Mouse (Mus musculus) lung, postnatal 10 days (tissue): ENCODE measurements around the gene Rmdn2.

Experiments
- DNase-seq: peaks from one replicate; pipeline ENCODE4 v3.0.0; 2021

Rmdn2 gene

GRCm38 (mm10) chr17:79709718-79710117 is 98.1 kb downstream of the Rmdn2 start:
- no peak for DNase-seq

DNA sequence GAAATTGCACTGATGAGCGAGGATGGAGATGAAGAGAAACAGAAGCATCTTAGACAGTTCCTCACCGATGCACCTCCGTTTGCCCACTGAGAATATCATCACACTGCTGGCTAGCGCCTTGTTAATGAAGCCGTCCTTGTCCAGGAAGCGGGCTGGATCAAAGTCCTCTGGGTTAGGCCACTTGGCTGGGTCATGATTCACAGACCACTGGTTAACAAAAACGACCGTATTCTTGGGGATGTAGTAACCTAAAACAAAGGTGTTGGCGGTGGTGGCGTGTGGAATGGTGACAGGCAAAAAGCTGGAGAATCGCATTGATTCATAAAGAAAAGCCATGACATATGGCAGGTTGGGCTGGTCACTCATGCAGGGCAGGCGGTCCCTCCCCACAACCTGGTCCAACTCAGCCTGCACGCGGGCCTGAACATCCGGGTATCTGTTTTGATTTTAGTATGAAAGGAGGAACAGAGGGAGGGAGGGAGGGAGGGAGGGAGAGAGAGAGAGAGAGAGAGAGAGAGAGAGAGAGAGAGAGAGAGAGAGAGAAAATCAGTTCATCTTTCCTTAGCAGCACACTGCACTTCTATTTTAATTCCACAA is 98.7 kb downstream of the Rmdn2 start:
- DNase-seq = no peak

- no peak for DNase-seq
These were observed 100.3 kb downstream of the Rmdn2 start for GRCm38 (mm10) chr17:79711944-79712343.

DNA sequence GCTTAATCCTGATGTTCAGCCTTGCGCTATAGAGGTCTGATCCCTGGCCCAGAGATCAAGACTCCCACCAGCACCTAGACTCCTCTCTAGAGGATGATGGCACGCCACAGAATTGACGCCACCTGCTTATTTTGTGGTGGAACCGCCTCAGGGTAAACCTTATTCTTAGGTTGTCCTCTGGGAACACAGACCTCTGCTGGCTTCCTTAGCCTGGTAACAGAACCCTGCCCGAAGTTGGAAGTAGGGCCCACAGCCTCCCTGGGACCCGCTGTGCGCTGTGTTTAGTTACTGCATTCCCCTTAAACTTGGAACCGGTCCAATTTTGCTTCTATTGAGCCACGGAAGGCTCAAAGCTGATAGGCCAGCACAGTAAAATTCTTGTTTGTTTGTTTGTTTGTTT is 100.9 kb downstream of the Rmdn2 start:
- DNase-seq = no peak

GRCm38 (mm10) chr17:79713276-79713642 is 101.6 kb downstream of the Rmdn2 start:
- no peak for DNase-seq

GRCm38 (mm10) chr17:79713643-79714367 is 102.1 kb downstream of the Rmdn2 start:
- DNase-seq = peak; percentile 58

DNA sequence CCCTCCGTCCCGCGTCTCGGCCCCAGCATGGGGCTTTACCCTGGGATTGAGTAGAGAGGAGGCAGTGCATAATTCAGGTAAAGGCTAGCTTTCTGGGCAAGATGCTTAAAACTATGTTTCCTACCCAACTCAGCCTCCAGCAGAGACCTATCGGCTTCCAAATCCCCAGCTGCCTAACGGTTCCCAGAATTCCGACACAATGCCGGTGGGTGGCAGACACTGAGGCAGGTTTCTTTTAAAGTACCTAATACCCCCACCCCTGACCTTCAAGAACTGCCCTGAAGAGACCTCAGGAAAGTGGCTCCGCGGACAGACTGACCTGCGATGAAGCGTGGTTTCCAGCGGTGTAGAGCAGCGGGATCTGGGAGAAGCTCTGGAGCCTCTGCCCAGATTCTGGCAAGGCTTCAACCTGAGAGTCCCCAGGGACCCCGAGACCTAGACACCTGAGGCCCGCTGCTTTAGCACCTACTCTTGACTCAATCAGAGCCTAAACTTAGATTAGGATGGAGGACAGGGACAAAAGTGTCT is 102.8 kb downstream of the Rmdn2 start:
- DNase-seq = no peak

DNA sequence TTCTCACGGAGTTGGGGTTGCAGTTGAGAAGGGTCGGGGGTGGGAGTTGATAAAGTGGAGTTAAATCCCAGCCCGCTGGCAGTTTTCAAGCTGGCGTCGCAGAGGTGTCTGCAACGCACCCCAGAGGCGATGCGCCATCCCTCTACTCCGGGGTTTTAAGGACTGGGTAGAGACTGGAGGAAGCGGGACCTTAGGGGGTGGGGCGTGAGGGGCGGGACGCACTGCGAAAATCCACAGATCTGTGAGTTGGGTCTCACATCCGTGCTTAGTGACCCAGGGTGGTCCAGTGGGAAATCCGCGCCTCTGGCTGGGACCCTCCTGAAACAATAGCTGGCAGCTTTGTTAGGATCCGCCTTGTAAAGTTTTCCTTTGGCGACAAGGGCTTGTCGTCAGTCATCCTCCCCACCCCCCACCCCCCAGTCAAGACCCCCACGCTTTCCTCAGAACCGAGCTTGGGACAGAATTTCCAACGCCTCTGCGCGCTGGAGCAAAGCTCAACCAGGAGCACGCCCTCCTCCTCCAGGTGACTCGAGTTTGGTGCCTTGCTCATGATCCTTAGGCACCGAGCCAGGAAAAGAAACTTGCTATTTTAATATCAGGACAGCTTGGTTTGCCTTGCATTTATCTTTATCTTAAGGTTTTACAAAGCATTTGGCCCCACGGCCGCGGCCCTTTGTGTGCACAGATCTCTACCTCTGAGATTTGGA is 103.4 kb downstream of the Rmdn2 start, which contains the start of gene Cyp1b1:
TSS of gene Cyp1b1 (minus strand) at position 131 of the 707 bp plus-strand sequence.
- no peak for DNase-seq

DNA sequence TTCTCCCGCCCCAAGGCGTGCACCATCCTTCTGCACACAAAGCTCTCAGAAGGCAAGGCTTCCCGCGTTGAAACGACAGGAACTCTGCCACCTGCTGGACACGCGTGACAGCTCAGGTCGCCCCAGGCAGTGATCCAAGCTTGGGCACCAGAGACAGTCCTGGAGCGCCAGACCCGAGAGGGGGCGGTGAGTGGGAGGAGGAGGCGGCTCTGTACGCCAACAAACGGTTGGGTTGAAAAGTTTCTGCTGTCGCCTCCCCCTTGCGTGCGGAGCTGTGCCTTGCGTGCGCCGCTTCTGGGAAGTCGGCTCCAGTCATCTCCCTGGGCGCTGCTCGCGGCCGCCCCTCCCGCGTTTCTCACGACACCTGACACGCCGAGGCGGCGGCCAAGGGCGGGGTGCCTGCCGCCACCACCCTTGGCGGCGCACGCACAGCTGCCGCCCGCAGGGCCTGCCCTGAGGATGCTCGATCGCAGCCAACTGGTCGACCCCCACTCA is 104.0 kb downstream of the Rmdn2 start:
- DNase-seq = peak; percentile 94

DNA sequence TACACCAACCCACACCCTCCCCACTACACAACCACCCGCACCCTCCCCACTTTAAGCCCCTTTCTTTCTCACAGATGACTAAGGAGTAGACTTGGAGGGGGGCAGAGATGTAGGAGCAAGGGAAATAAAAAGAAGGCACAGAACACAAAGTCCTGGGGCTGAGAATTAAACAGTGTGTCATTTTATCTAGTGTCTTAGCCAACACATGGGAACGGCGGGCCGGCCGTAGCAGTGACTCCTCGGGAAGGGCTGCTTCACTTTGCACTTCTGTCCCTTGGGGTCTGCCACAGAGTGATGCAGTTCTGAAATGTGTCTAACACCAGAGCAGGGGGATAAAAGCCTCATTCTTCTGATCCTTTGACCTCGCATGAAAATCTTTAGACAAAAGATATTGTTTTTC is 109.0 kb downstream of the Rmdn2 start:
- no peak for DNase-seq

DNA sequence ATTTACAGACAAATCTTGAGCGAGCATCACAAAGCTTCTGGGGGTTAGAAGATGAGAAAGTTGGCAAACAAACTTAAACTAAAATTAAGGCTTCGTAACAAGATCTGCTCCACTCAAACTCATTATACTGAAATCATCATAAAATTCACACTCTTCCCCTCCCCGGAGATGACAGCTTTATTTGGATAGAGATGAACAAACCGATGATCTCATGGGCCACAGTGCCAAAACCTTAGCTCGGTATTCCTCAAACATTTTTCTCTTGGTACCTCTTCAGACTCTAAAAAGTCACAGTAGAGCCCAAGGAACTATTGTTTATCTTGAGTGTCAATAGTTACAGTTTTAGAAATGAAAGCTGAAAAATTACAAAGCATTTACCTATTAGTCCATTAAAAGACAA is 115.0 kb downstream of the Rmdn2 start:
- no peak for DNase-seq

- peak; percentile 25 for DNase-seq
These were observed 116.5 kb downstream of the Rmdn2 start for GRCm38 (mm10) chr17:79728053-79728584.

- DNase-seq = peak; percentile 20
These were observed 117.2 kb downstream of the Rmdn2 start for GRCm38 (mm10) chr17:79728585-79729503.

DNA sequence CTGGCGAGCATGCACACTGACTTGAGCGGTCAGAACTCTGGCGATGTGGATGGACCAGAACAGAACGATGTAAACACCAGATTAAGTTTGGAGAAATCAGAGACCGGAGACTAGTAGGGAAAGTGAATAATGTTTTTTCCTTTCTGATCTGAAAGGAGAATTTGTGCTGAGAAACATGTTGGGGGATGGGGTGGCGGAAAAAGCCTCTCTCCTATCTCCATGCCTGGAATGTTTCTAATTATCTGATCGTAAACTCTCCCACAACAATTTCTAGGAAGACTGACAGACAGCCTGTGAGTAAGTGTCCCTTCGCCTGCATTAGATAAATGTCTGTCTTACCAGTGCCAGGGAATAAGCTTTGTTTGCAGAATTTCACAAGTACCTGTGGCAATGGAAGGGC is 119.3 kb downstream of the Rmdn2 start:
- DNase-seq = no peak

- DNase-seq = no peak
These were observed 121.4 kb downstream of the Rmdn2 start for GRCm38 (mm10) chr17:79733039-79733438.

- no peak for DNase-seq
These were observed 125.9 kb downstream of the Rmdn2 start for GRCm38 (mm10) chr17:79737598-79737997.

GRCm38 (mm10) chr17:79738847-79739498 is 127.3 kb downstream of the Rmdn2 start:
- DNase-seq = no peak

GRCm38 (mm10) chr17:79742635-79743034 is 131.0 kb downstream of the Rmdn2 start:
- no peak for DNase-seq
